Mouse (Mus musculus) cerebellum, postnatal 14 days (tissue): ENCODE results near the gene Notch4.

Experiments
- DNase-seq, 2 experiments: peaks; one replicate each; pipeline ENCODE4 v3.0.0; 2021; ENCODE audit warnings: mixed read lengths in 2 of 2

Gene Notch4

GRCm38 (mm10) chr17:34597566-34598095, 33.6 kb downstream of the Notch4 start, which contains the start of gene Ager:
TSS of gene Ager (plus strand) at chr17:34597862.
- no peak for DNase-seq

- no peak for DNase-seq
Measured at GRCm38 (mm10) chr17:34599891-34600290, 35.8 kb downstream of the Notch4 start.

GRCm38 (mm10) chr17:34601796-34602195, 37.7 kb downstream of the Notch4 start:
- no peak for DNase-seq

- peak; percentile 99 to 100 for DNase-seq
Measured at GRCm38 (mm10) chr17:34603375-34604060, 39.5 kb downstream of the Notch4 start, which contains the start of gene Rnf5. TSS of gene Rnf5 (minus strand) at chr17:34603690.

- DNase-seq = peak; percentile 99
Measured at GRCm38 (mm10) chr17:34604061-34604508, 40.0 kb downstream of the Notch4 start, which contains the start of gene Agpat1. TSS of gene Agpat1 (plus strand) at chr17:34604262.

- DNase-seq = peak in 1 of 2 experiments; percentile 61
Measured at GRCm38 (mm10) chr17:34604511-34605237, 40.6 kb downstream of the Notch4 start.

GRCm38 (mm10) chr17:34605609-34606008, 41.5 kb downstream of the Notch4 start:
- peak; percentile 99 for DNase-seq

- no peak for DNase-seq
Measured at GRCm38 (mm10) chr17:34606186-34607039, 42.3 kb downstream of the Notch4 start.

- peak; percentile 62 to 73 for DNase-seq
Measured at GRCm38 (mm10) chr17:34607997-34608396, 43.9 kb downstream of the Notch4 start.

- DNase-seq = peak in 1 of 2 experiments; percentile 58
Measured at GRCm38 (mm10) chr17:34611050-34611449, 47.0 kb downstream of the Notch4 start.

GRCm38 (mm10) chr17:34613054-34613645, 49.1 kb downstream of the Notch4 start:
- no peak for DNase-seq

- DNase-seq = no peak
Measured at GRCm38 (mm10) chr17:34613830-34614229, 49.8 kb downstream of the Notch4 start.

- DNase-seq = no peak
Measured at GRCm38 (mm10) chr17:34615871-34616270, 51.8 kb downstream of the Notch4 start, which contains the start of gene Egfl8. TSS of gene Egfl8 (minus strand) at chr17:34615971.

GRCm38 (mm10) chr17:34618999-34619398, 54.9 kb downstream of the Notch4 start:
- peak; percentile 78 to 79 for DNase-seq

- no peak for DNase-seq
Measured at GRCm38 (mm10) chr17:34621006-34621405, 56.9 kb downstream of the Notch4 start.

GRCm38 (mm10) chr17:34623161-34623560, 59.1 kb downstream of the Notch4 start:
- DNase-seq = no peak

GRCm38 (mm10) chr17:34624981-34625380, 60.9 kb downstream of the Notch4 start:
- no peak for DNase-seq

GRCm38 (mm10) chr17:34626062-34626772, 62.1 kb downstream of the Notch4 start:
- no peak for DNase-seq

GRCm38 (mm10) chr17:34626773-34627092, 62.7 kb downstream of the Notch4 start:
- DNase-seq = peak; percentile 52 to 63

GRCm38 (mm10) chr17:34627093-34627942, 63.2 kb downstream of the Notch4 start:
- DNase-seq = peak; percentile 90 to 91
